Mouse (Mus musculus) testis, postnatal 14 days (tissue): ENCODE results near the gene Gys2.
"Not testable (repeated sequence)": the region's sequence is repeated elsewhere in the genome, so short reads cannot be mapped to it uniquely, and the experiment has no call there.

Experiments
- DNase-seq: peaks from one replicate; pipeline ENCODE4 v3.0.0; 2021; ENCODE audit warnings: low spot score

The Gys2 gene

DNA sequence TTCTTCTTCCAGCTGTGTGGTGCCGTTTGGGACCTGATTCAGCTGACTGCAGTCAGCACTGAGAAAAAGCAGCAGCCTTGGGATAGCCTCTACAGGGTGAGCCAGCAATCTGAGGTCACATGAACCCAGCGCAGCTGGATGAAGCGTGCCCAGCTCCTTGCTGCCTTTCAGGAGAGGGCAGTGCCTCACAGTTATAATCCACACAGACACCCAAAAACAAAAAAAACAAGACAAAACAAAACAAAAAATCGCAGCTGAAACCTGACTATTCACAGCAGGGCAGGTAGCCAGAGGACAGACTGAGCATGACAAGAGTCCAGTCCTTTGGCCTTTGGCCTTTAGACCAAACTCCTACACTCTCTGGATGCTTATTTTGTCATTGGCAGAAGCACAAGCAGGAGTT lies at the start of gene Gys2:
Gene Gys2 (minus strand): TSS at position 309 of the 403 bp plus-strand sequence.
- DNase-seq: no peak

GRCm38 (mm10) chr6:142521591-142522110 lies 48.7 kb upstream of the Gys2 start:
- no peak for DNase-seq

- DNase-seq: no peak
Observed at GRCm38 (mm10) chr6:142519110-142519509, 46.2 kb upstream of the Gys2 start.

DNA sequence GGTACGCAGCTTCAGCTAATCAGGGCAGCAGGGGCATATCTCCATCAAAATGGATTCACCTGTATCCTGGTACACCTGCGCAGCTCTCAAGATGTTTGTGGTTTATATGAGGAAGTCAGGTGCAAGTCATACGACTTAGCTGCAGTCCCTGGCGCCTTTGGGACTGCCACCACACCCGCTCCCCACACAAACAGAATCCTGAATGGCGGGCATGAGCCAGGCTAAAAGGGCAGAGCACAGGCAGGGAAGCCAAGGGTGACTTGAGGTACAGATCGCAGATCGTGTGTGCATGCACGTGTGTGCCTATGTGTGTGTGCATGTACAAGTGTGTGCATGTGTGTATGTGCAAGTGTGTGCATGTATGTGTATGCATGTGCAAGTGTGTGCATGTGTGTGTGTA lies 42.5 kb upstream of the Gys2 start:
- not testable (repeated sequence) for DNase-seq

GRCm38 (mm10) chr6:142514912-142515311 lies 42.0 kb upstream of the Gys2 start:
- no peak for DNase-seq

GRCm38 (mm10) chr6:142512902-142513301 lies 40.0 kb upstream of the Gys2 start:
- DNase-seq: no peak

GRCm38 (mm10) chr6:142511516-142512135 lies 38.7 kb upstream of the Gys2 start:
- no peak for DNase-seq

- DNase-seq: no peak
Observed at GRCm38 (mm10) chr6:142508663-142509062, 35.8 kb upstream of the Gys2 start.

- peak; percentile 88 for DNase-seq
Observed at GRCm38 (mm10) chr6:142507785-142508162, 34.9 kb upstream of the Gys2 start, which contains the start of gene Ldhb. Gene Ldhb (minus strand): TSS chr6:142507957.

- no peak for DNase-seq
Observed at GRCm38 (mm10) chr6:142507033-142507784, 34.3 kb upstream of the Gys2 start.

DNA sequence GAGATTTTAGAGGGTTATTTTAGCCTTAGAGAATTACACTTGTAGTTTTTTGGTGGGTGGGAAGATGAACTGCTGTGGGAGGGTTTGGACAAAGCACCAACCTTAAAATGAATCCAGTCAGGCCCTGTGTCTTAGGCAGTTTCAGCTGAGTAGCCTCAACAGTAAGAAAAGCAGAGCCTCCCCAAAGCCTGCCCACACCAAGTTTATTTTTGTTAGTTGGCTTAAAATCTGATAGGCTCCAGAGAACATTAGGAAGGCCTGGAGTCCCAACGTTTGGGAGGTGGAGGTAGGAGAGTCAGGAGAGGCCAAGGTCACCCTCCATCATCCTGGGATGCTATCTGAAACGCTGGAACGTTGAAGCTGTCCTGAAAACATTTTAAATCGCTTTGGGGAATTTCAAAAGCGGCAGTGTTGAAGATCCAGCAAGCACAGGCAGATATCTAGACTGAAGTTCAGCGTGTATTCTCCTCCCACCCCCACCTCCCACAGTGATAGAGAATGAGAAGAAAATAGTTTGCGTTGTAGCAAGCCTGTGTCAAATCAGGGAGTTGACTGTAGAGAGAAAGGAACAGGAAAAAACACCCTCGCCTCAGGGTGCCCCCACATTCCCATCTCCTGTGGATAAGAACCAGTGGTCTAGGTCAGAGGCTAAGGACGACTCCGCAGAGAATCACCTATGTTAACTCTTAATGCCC lies 33.6 kb upstream of the Gys2 start:
- DNase-seq: peak; percentile 66

DNA sequence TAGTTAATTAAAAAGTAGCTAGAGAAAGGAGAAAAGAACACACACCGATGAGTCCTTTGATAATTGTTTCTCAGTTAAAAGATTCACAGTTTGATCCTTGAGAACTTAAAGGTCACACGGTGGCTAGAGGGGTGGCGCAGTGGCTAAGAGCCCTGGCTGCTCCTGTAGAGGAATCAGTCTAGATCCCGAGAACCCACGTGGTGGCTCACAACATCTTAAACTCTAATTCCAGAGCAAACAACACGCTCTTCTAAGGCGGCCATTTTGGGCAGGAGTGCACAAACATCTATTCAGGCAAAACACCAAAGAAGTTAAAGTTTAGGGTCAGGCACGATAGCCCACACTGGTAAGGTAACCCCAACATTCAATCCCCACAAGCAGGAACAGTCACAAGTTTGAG lies 30.7 kb upstream of the Gys2 start:
- DNase-seq: no peak

- no peak for DNase-seq
Observed at GRCm38 (mm10) chr6:142502519-142503125, 29.7 kb upstream of the Gys2 start.

DNA sequence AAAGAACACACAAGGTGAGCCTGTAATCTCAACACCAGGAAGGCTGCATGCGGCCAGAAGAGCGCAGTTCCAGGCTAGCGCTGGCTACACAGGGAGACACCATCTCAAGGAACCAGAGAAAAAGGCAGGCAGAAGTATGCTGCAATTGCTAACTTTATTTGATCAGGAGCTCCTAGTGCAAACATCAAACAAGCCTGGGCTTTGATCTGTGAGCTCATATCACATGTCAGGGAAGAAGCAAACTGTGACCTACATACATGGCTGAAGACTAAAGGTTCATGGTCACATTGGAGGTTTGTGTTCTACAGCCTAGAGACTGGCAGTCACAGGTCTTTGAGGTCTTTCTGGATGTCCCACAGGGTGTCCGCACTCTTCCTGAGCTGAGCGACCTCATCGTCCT lies 17.2 kb upstream of the Gys2 start:
- DNase-seq: not testable (repeated sequence)

DNA sequence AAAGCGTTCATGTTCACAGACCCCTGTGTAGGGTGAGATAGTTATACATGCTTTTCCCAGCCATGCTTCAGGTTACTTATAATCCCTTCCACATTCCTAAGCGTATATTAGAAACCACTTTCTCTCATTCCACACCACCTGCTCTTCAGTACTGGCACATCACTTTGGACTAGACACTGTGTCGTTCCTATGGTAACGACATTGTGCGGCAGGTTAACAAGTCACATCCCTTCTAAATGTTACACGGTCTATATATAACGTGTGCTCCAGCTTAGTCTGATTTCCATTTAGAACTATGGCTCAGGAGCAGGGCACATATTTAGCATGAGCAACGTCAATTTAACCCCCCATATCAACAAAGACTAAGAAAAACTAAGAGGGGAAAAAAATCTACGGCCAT lies 14.7 kb upstream of the Gys2 start:
- no peak for DNase-seq

- DNase-seq: no peak
Observed at GRCm38 (mm10) chr6:142485478-142486123, 12.7 kb upstream of the Gys2 start.

DNA sequence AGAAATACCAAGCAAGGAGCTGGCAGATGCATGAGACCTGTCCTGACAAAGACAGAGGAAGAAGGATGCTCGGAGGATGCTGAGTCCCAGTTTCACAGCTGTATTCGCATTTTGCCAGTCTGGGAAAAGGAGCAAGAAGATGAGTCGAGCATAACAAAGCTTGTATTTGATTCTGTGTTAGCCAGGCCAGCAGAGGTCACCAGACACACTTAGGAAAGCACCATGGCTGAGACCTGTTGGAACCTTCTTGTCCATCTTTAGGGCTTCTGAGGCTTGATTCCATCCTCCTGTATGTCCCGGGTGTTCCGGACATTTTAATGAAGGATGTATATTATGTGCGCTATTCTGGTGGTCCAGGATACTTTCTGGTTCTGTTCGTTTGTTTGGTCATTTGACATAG lies 4.3 kb upstream of the Gys2 start:
- DNase-seq: no peak

GRCm38 (mm10) chr6:142471141-142471540 lies 1.8 kb downstream of the Gys2 start:
- DNase-seq: no peak

GRCm38 (mm10) chr6:142469602-142470001 lies 3.3 kb downstream of the Gys2 start:
- DNase-seq: no peak

GRCm38 (mm10) chr6:142462194-142462593 lies 10.7 kb downstream of the Gys2 start:
- DNase-seq: no peak

DNA sequence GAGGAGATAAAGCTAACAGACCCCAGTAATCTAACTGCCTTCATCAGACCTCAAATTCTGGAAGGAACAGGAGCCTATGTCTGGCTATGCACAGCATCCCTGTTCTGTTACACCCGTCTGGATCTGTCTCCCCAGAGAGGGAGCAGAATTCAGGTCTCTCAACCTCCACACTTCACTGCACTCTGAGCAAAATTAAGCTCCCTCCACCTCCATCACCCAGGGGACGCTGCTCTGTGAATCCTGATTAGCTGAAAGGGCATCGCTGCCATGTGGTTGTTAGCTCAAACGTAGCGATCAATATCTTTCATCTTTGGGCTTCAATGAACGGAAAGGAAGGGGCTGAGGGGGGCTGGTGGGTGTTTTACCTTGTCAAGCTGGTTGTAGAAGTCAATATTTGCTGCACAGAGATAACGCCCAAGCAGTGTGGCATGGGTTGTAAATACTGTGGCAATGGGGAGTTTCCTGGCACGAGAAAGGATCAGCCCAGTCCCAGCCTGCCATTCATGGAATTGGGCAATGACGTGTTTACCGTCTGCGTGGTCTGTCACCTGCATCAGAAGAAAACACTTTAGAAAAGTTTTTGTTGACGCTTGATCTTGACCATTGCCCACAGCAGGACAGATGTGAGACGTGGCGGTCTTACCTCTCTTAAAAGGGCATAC lies 13.8 kb downstream of the Gys2 start:
- no peak for DNase-seq
